Mouse (Mus musculus): ENCODE measurements around the gene Adgrg6. TPM values are rescaled to one million over a fixed set of nuclear protein-coding genes. Genes with fewer than 3 reads are reported as not detected.

Gene Adgrg6
- polyA plus RNA-seq, 1 experiment from 2014 or later = 2.8 TPM

Other genes starting within 250 kb of the Adgrg6 start
- 85.2 and 97.2 TPM in 2 replicates for gene Vta1, start 159.9 kb upstream of the Adgrg6 start, polyA plus RNA-seq (2015; fragmentation: Nextera tagmentation; extraction: Ambion mirVana)
- 0.24 and 0.26 TPM in 2 replicates for gene Nmbr, start 159.9 kb upstream of the Adgrg6 start, polyA plus RNA-seq (2015; fragmentation: Nextera tagmentation; extraction: Ambion mirVana)
- gene Gje1, start 172.6 kb upstream of the Adgrg6 start, polyA plus RNA-seq (2015; fragmentation: Nextera tagmentation; extraction: Ambion mirVana) = not detected in 2 replicates

All from intestine, embryonic 15.5 days (tissue).